Mouse (Mus musculus) megakaryocyte progenitor cell, adult 5-6 weeks (primary cell): ENCODE measurements around the gene Dcbld2. TPM values are rescaled to one million over a fixed set of nuclear protein-coding genes. Genes with fewer than 3 reads are reported as not detected.

Experiments
- ATAC-seq: replicated peaks from 2 replicates; pipeline ENCODE4 v1.8.0; 2016; ENCODE audit warnings: mild to moderate bottlenecking, moderate TSS enrichment, inconsistent platforms; ENCODE audit not compliant: poor library complexity
- total RNA-seq, 2 experiments: library from RNA; stranded (forward) in 1 of 2; stranded (reverse) in 1 of 2; fragments of 157-497, 149-512 nt in 1 of 2; fragments of 200-1000 nt in 1 of 2; gene quantifications; 2 replicates each; pipeline versions ENCODE4 v1.2.3 to v1.2.4; 2015 to 2017

Dcbld2 gene
- total RNA-seq (2015) (0.29 and 0.35 TPM in 2 replicates), total RNA-seq (2017) (0.07 and 0.33 TPM in 2 replicates)

GRCm38 (mm10) chr16:58408062-58408486 lies at the start of gene Dcbld2:
Dcbld2 (plus strand) TSS chr16:58408443.
- peak; percentile 99 for ATAC-seq

GRCm38 (mm10) chr16:58377170-58377569 lies 31.1 kb upstream of the Dcbld2 start:
- ATAC-seq: no peak

- ATAC-seq: no peak
Measured at GRCm38 (mm10) chr16:58377756-58378503, 30.3 kb upstream of the Dcbld2 start.

GRCm38 (mm10) chr16:58386241-58386757 lies 21.9 kb upstream of the Dcbld2 start:
- no peak for ATAC-seq

GRCm38 (mm10) chr16:58389143-58389755 lies 19.0 kb upstream of the Dcbld2 start:
- ATAC-seq: no peak

GRCm38 (mm10) chr16:58393036-58393435 lies 15.2 kb upstream of the Dcbld2 start:
- ATAC-seq: no peak

- ATAC-seq: no peak
Measured at GRCm38 (mm10) chr16:58394156-58394555, 14.1 kb upstream of the Dcbld2 start.

GRCm38 (mm10) chr16:58398604-58399003 lies 9.6 kb upstream of the Dcbld2 start:
- ATAC-seq: no peak

- no peak for ATAC-seq
Measured at GRCm38 (mm10) chr16:58401079-58401478, 7.2 kb upstream of the Dcbld2 start.

- ATAC-seq: no peak
Measured at GRCm38 (mm10) chr16:58404665-58405064, 3.6 kb upstream of the Dcbld2 start.

GRCm38 (mm10) chr16:58405271-58405670 lies 3.0 kb upstream of the Dcbld2 start:
- no peak for ATAC-seq

- peak; percentile 14 for ATAC-seq
Measured at GRCm38 (mm10) chr16:58408487-58409281, 441 bp downstream of the Dcbld2 start.

- ATAC-seq: no peak
Measured at GRCm38 (mm10) chr16:58409825-58410224, 1.6 kb downstream of the Dcbld2 start.

GRCm38 (mm10) chr16:58414801-58415200 lies 6.6 kb downstream of the Dcbld2 start:
- no peak for ATAC-seq

- ATAC-seq: no peak
Measured at GRCm38 (mm10) chr16:58415500-58415899, 7.3 kb downstream of the Dcbld2 start.

GRCm38 (mm10) chr16:58421696-58422354 lies 13.6 kb downstream of the Dcbld2 start:
- no peak for ATAC-seq

- no peak for ATAC-seq
Measured at GRCm38 (mm10) chr16:58430246-58430645, 22.0 kb downstream of the Dcbld2 start.

- no peak for ATAC-seq
Measured at GRCm38 (mm10) chr16:58432384-58432783, 24.1 kb downstream of the Dcbld2 start.

GRCm38 (mm10) chr16:58444735-58445134 lies 36.5 kb downstream of the Dcbld2 start:
- peak; percentile 94 for ATAC-seq
